ENCODE assay signal across 8 mouse cellular contexts in the genomic region with DNA sequence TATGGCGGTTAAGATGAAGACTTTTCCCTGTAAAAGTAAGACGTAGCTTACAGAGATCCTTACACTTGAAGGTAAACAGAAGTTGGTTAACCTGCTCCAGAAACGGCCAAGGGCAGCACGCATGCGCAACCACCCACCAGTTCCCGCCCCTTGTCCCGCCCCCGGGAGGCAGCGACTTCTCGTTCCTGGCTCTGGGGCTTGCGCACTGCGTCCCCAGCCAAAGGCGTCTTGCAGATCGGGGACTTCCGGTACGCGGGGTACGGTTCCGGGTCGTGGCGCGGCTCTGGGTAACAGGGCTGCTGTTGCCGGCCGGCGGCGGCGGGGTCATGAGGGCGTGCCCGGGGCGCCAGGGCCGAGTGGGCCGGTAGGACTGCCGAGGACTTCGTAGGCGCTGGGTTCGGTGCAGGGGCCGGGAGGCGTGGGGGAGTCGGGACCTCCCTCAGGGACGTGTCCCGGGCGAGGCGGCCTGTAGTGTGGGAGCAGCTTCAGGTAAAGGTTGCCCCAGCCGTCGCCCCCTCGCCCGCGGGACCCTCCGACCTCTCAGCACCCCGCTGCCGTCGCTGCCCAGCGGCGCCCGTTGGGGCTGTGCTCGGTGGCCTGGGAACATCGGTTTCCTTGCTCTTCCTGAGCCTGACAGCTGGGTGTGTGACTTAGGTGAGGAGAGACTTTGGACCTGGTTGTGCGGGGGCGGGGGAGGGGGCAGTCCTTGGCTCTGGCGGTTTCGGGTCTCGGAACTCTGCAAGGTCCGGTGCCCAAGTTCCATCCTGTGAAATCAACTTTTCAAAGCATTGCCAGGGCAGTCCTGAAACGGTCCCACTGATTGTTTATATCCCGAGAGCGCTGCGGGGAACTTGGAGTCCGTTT. TPM values are rescaled to one million over a fixed set of nuclear protein-coding genes. Genes with fewer than 3 reads are reported as not detected.
A peak's percentile ranks its signal among the peaks of the same experiment; 100 is the strongest.
DNase-seq lines count a peak whose midpoint lies in the region; ATAC-seq and TF ChIP-seq lines count a peak whose summit lies in the region.

Mapkap1 (plus strand) TSS at position 171 of the 864 bp plus-strand sequence.

- peak within 1 kb of the TSS; percentile 98 for H3K4me3 ChIP-seq in E14TG2a.4 (replicated peaks; ENCODE audit: low read length)
- peak within 1 kb of the TSS; percentile 90 for H3K4me3 ChIP-seq in forebrain, embryonic 12.5 days (replicated peaks)
- peak within 1 kb of the TSS; percentile 94 for H3K4me3 ChIP-seq in heart, postnatal 0 days (ENCODE audit: low read depth, low read length)
- H3K4me3 ChIP-seq in liver, embryonic 16.5 days (ENCODE audit: low read depth, low read length): peak within 1 kb of the TSS; percentile 91
- peak within 1 kb of the TSS; percentile 93 for H3K4me3 ChIP-seq in neural tube, embryonic 13.5 days
- H3K4me3 ChIP-seq in testis, adult 2 months (ENCODE audit: control insufficient read depth, low read depth, low read length): peak within 1 kb of the TSS; percentile 96

- peak within 1 kb of the TSS; percentile 95 for H3K4me2 ChIP-seq in forebrain, embryonic 12.5 days
- peak within 1 kb of the TSS; percentile 76 for H3K4me2 ChIP-seq in heart, postnatal 0 days (ENCODE audit: low read depth, low read length)
- H3K4me2 ChIP-seq in liver, embryonic 16.5 days (ENCODE audit: low read depth, low read length): peak within 1 kb of the TSS; percentile 73
- H3K4me2 ChIP-seq in neural tube, embryonic 13.5 days: peak within 1 kb of the TSS; percentile 88

- TF ChIP-seq EP300 in heart, postnatal 0 days (IDR thresholded peaks at IDR 0.05; ENCODE audit: low read depth): no peak

- peak within 1 kb of the TSS; percentile 19; the same call in 1 of the 2 replicates for H3K27ac ChIP-seq in forebrain, embryonic 12.5 days
- H3K27ac ChIP-seq in heart, postnatal 0 days (ENCODE audit: low read depth): peak within 1 kb of the TSS; percentile 80
- peak within 1 kb of the TSS; percentile 81 for H3K27ac ChIP-seq in liver, embryonic 16.5 days (ENCODE audit: low read length)
- peak within 1 kb of the TSS; percentile 61 for H3K27ac ChIP-seq in neural tube, embryonic 13.5 days (replicated peaks)
- peak within 1 kb of the TSS; percentile 93 for H3K27ac ChIP-seq in testis, adult 2 months (ENCODE audit: control insufficient read depth, insufficient read depth, low read depth, low read length)

- ATAC-seq in forebrain, embryonic 12.5 days (ENCODE audit: low FRiP score): peak; percentile 99
- peak; percentile 99 for ATAC-seq in heart, postnatal 0 days (ENCODE audit: insufficient read depth, low read depth)
- ATAC-seq in liver, embryonic 16.5 days (ENCODE audit: low read depth): peak; percentile 100
- peak; percentile 98 for ATAC-seq in neural tube, embryonic 13.5 days (ENCODE audit: low read depth)

- H3K9ac ChIP-seq in forebrain, embryonic 12.5 days: peak within 1 kb of the TSS; percentile 76
- peak within 1 kb of the TSS; percentile 88 for H3K9ac ChIP-seq in heart, postnatal 0 days (replicated peaks; ENCODE audit: low read depth, low read length)
- H3K9ac ChIP-seq in liver, embryonic 16.5 days (ENCODE audit: low read depth, low read length): peak within 1 kb of the TSS; percentile 91
- peak within 1 kb of the TSS; percentile 89 for H3K9ac ChIP-seq in neural tube, embryonic 13.5 days

- no peaks in the 10 kb centered on the region for H3K27me3 ChIP-seq in E14TG2a.4 (ENCODE audit: insufficient read depth, low read length)
- H3K27me3 ChIP-seq in forebrain, embryonic 12.5 days: no peaks in the 10 kb centered on the region
- no peaks in the 10 kb centered on the region for H3K27me3 ChIP-seq in heart, postnatal 0 days (ENCODE audit: control insufficient read depth, insufficient read depth, low read length)
- H3K27me3 ChIP-seq in liver, embryonic 16.5 days (ENCODE audit: control insufficient read depth, insufficient read depth, low read depth, low read length): no peaks in the 10 kb centered on the region
- H3K27me3 ChIP-seq in neural tube, embryonic 13.5 days: no peaks in the 10 kb centered on the region
- no peaks in the 10 kb centered on the region for H3K27me3 ChIP-seq in testis, adult 2 months (ENCODE audit: control insufficient read depth, insufficient read depth, low read length)

- H3K9me3 ChIP-seq in E14TG2a.4 (ENCODE audit: low read length): no peaks in the 10 kb centered on the region
- H3K9me3 ChIP-seq in forebrain, embryonic 12.5 days: no peaks in the 10 kb centered on the region
- H3K9me3 ChIP-seq in heart, postnatal 0 days (replicated peaks; ENCODE audit: control insufficient read depth, low read length): no peaks in the 10 kb centered on the region
- H3K9me3 ChIP-seq in liver, embryonic 16.5 days (replicated peaks; ENCODE audit: control insufficient read depth, low read length): no peaks in the 10 kb centered on the region
- no peaks in the 10 kb centered on the region for H3K9me3 ChIP-seq in neural tube, embryonic 13.5 days

- no peaks in the 10 kb centered on the region for H3K36me3 ChIP-seq in E14TG2a.4 (ENCODE audit: insufficient read depth, low read length)
- no peaks in the 10 kb centered on the region for H3K36me3 ChIP-seq in forebrain, embryonic 12.5 days (replicated peaks)
- H3K36me3 ChIP-seq in heart, postnatal 0 days (replicated peaks; ENCODE audit: control insufficient read depth, insufficient read depth, low read length): no peaks in the 10 kb centered on the region
- no peaks in the 10 kb centered on the region for H3K36me3 ChIP-seq in liver, embryonic 16.5 days (ENCODE audit: control insufficient read depth, insufficient read depth)
- no peaks in the 10 kb centered on the region for H3K36me3 ChIP-seq in neural tube, embryonic 13.5 days
- no peaks in the 10 kb centered on the region for H3K36me3 ChIP-seq in testis, adult 2 months (ENCODE audit: control insufficient read depth, insufficient read depth, low read length)

- H3K4me1 ChIP-seq in E14TG2a.4 (replicated peaks; ENCODE audit: low read depth, low read length): peaks cover 16% of the 10 kb centered on the region
- H3K4me1 ChIP-seq in forebrain, embryonic 12.5 days: peaks cover 19% of the 10 kb centered on the region
- H3K4me1 ChIP-seq in heart, postnatal 0 days (ENCODE audit: control insufficient read depth, insufficient read depth): peaks cover 15% of the 10 kb centered on the region
- H3K4me1 ChIP-seq in liver, embryonic 16.5 days (ENCODE audit: control insufficient read depth, low read depth, low read length): peaks cover 9% of the 10 kb centered on the region
- peaks cover 20% of the 10 kb centered on the region for H3K4me1 ChIP-seq in neural tube, embryonic 13.5 days (replicated peaks)
- peaks cover 6% of the 10 kb centered on the region for H3K4me1 ChIP-seq in testis, adult 2 months (ENCODE audit: control insufficient read depth, insufficient read depth, low read length)

- under 1% methylated on average over 60 of the region's 68 CpGs for WGBS in forebrain, embryonic 12.5 days
- under 1% methylated on average over 68 of the region's 68 CpGs for WGBS in heart, postnatal 0 days
- WGBS in liver, embryonic 16.5 days (ENCODE audit: insufficient replicate concordance): under 1% methylated on average over 61 of the region's 68 CpGs
- under 1% methylated on average over 68 of the region's 68 CpGs for WGBS in neural tube, embryonic 13.5 days

- TF ChIP-seq POLR2A in testis, adult 2 months (IDR thresholded peaks at IDR 0.05; ENCODE audit: control insufficient read depth, low read depth, low read length): peak; percentile 69

- peak; percentile 94 for DNase-seq in c-Kit-positive CD71-positive TER-119-positive erythroid progenitor cells, embryonic 14.5 days (ENCODE audit: low spot score)
- DNase-seq in heart, postnatal 0 days (ENCODE audit: low spot score): peak; percentile 95
- peak; percentile 99 for DNase-seq in kidney, postnatal 4 days

- no peak for TF ChIP-seq CTCF in E14TG2a.4 (conservative IDR thresholded peaks at IDR 0.05; ENCODE audit: low read length)
- TF ChIP-seq CTCF in heart, postnatal 0 days (IDR thresholded peaks at IDR 0.05; ENCODE audit: low read depth): no peak
- no peak for TF ChIP-seq CTCF in testis, adult 2 months (IDR thresholded peaks at IDR 0.05; ENCODE audit: control insufficient read depth, insufficient read depth, insufficient replicate concordance, low read depth, low read length)

RNA-seq across cellular contexts. Expression of gene Mapkap1, which starts in this region (rescaled TPM):
- 109 and 110 TPM in 2 replicates for polyA plus RNA-seq in forebrain, embryonic 12.5 days (2016; fragmentation: Nextera tagmentation; extraction: Ambion mirVana)
- total RNA-seq in heart, postnatal 0 days (2014; rRNA removed; ENCODE audit: low replicate concordance): 87.6 and 91.7 TPM in 2 replicates
- polyA plus RNA-seq in heart, postnatal 0 days (2015; fragmentation: Nextera tagmentation; extraction: Ambion mirVana): 60.3 and 62.5 TPM in 2 replicates
- 23.2 and 25.9 TPM in 2 replicates for polyA plus RNA-seq in liver, embryonic 16.5 days (2015; fragmentation: Nextera tagmentation; extraction: Ambion mirVana)
- 89.6 and 98.5 TPM in 2 replicates for polyA plus RNA-seq in neural tube, embryonic 13.5 days (2015; fragmentation: Nextera tagmentation; extraction: Ambion mirVana)
- 52.1 and 64.3 TPM in 2 replicates for polyA plus RNA-seq in testis, adult 2 months (2012; rRNA removed)

Comparison
In these comparisons a context has a peak if more than half of its experiments do, and no peak if none do; other contexts are left out.
1. Peak in every context shown above with its lines: DNase-seq, ATAC-seq, H3K4me3 ChIP-seq and H3K27ac ChIP-seq.
2. H3K27ac ChIP-seq: peak in every context shown above with its lines; median percentile 93 in testis, adult 2 months; 81 in liver, embryonic 16.5 days; 80 in heart, postnatal 0 days; 61 in neural tube, embryonic 13.5 days; 19 in forebrain, embryonic 12.5 days.